Mouse (Mus musculus) hindbrain, postnatal 0 days (tissue): ENCODE measurements at regions not wholly inside any gene's neighbourhood (a gene's known extent, or its start where the extent isn't known, plus 50 kb on each side); places are given as distances from the start of the nearest gene placed in this dataset.

Source experiments
- ATAC-seq: fragments of 200-750 bp; cut with Nextera tagmentation; 2 replicates; pipeline ENCODE4 v1.8.0; 2017; ENCODE audit warnings: mild to moderate bottlenecking, moderate TSS enrichment, moderate library complexity
- DNase-seq: peaks from one replicate; pipeline ENCODE4 v3.0.0-alpha.2; 2015; ENCODE audit warnings: low spot score
- H3K27ac ChIP-seq: fragments of 300-500 bp; sonication (generic); 2 replicates; pipeline ENCODE4 v1.5.1; 2014; ENCODE audit warnings: mild to moderate bottlenecking
- H3K27me3 ChIP-seq: fragments of 300-500 bp; sonication (generic); 2 replicates; pipeline ENCODE4 v1.6.1; 2014; ENCODE audit warnings: low read length, mixed read lengths; ENCODE audit not compliant: insufficient read depth
- H3K36me3 ChIP-seq: fragments of 300-500 bp; sonication (generic); 2 replicates; pipeline ENCODE4 v1.6.1; 2014; ENCODE audit warnings: low read length, mixed read lengths; ENCODE audit not compliant: insufficient read depth
- H3K4me1 ChIP-seq: fragments of 300-500 bp; sonication (generic); 2 replicates; pipeline ENCODE4 v1.6.1; 2014; ENCODE audit warnings: antibody characterized with exemption, low read length, mixed read lengths; ENCODE audit not compliant: insufficient read depth
- H3K4me2 ChIP-seq: fragments of 300-500 bp; sonication (generic); 2 replicates; pipeline ENCODE4 v1.6.1; 2014; ENCODE audit warnings: low read depth, mild to moderate bottlenecking, low read length, moderate library complexity, mixed read lengths
- H3K4me3 ChIP-seq: fragments of 300-500 bp; sonication (generic); 2 replicates; pipeline ENCODE4 v1.5.1; 2014; ENCODE audit warnings: low read length
- H3K9ac ChIP-seq: fragments of 300-500 bp; sonication (generic); replicated peaks from 2 replicates; pipeline ENCODE4 v1.6.1; 2014; ENCODE audit warnings: mild to moderate bottlenecking, low read length, moderate library complexity, mixed read lengths
- H3K9me3 ChIP-seq: fragments of 300-500 bp; sonication (generic); 2 replicates; pipeline ENCODE4 v1.6.1; 2016; ENCODE audit warnings: low read length, mixed read lengths
- CTCF ChIP-seq: IDR thresholded peaks from 2 replicates; pipeline ENCODE4 v1.5.1; 2016; ENCODE audit warnings: antibody characterized with exemption, control low read depth, low read depth
- WGBS: fragments of 180-500 bp; shearing (Covaris S2); extraction: QIAGEN DNeasy Blood & Tissue Kit; methylation state at CpG from one replicate; pipeline ENCODE4 v1.1.7; 2014; 5-methylcytosine and 5-hydroxymethylcytosine counted together

GRCm38 (mm10) chr6:117276850-117277249, 108.5 kb downstream of the Cxcl12 start:
- no peaks in the 10 kb centered on the region for H3K27me3 ChIP-seq
- no peaks in the 10 kb centered on the region for H3K9me3 ChIP-seq
- peaks cover 5% of the 10 kb centered on the region; the same call in 1 of the 2 replicates for H3K4me1 ChIP-seq
- H3K36me3 ChIP-seq = no peaks in the 10 kb centered on the region
- H3K9ac ChIP-seq = no peak overlapping the region
- no peak overlapping the region for H3K4me2 ChIP-seq
- H3K27ac ChIP-seq = no peak overlapping the region
- H3K4me3 ChIP-seq = no peak overlapping the region
- WGBS = 72% methylated on average over 3 of the region's 3 CpGs
- TF ChIP-seq CTCF = no peak
- no peak for ATAC-seq
- no peak for DNase-seq

GRCm38 (mm10) chr6:117279297-117279696, 111.0 kb downstream of the Cxcl12 start:
- Histone ChIP-seq H3K4me3 (no peak overlapping the region), H3K4me2 (no peak overlapping the region), H3K27me3 (no peaks in the 10 kb centered on the region), H3K36me3 (no peaks in the 10 kb centered on the region), H3K9ac (no peak overlapping the region), H3K27ac (peak overlapping the region; percentile 78), H3K9me3 (no peaks in the 10 kb centered on the region), H3K4me1 (peaks cover 5% of the 10 kb centered on the region; the same call in 1 of the 2 replicates)
- TF ChIP-seq CTCF = peak; percentile 28
- ATAC-seq = peak; percentile 69
- peak; percentile 69 for DNase-seq

GRCm38 (mm10) chr6:117279786-117280411, 111.6 kb downstream of the Cxcl12 start:
- Histone ChIP-seq H3K4me1 (peaks cover 5% of the 10 kb centered on the region; the same call in 1 of the 2 replicates), H3K4me3 (no peak overlapping the region), H3K36me3 (no peaks in the 10 kb centered on the region), H3K9me3 (no peaks in the 10 kb centered on the region), H3K9ac (no peak overlapping the region), H3K4me2 (no peak overlapping the region), H3K27ac (peak overlapping the region; percentile 78), H3K27me3 (no peaks in the 10 kb centered on the region)
- no peak for TF ChIP-seq CTCF
- ATAC-seq (peak; percentile 80), DNase-seq (peak; percentile 45)
- 31% methylated on average over 14 of the region's 14 CpGs for WGBS

- Histone ChIP-seq H3K27ac (peak overlapping the region; percentile 78; the same call in 1 of the 2 replicates), H3K4me1 (peaks cover 5% of the 10 kb centered on the region; the same call in 1 of the 2 replicates), H3K4me2 (no peak overlapping the region), H3K27me3 (no peaks in the 10 kb centered on the region), H3K36me3 (no peaks in the 10 kb centered on the region), H3K4me3 (no peak overlapping the region), H3K9me3 (no peaks in the 10 kb centered on the region), H3K9ac (no peak overlapping the region)
- TF ChIP-seq CTCF = no peak
- DNase-seq = no peak
- WGBS = 88% methylated on average over 3 of the region's 3 CpGs
- no peak for ATAC-seq
Measured at GRCm38 (mm10) chr6:117280911-117281310, 112.6 kb downstream of the Cxcl12 start.

- no peak overlapping the region for H3K4me3 ChIP-seq
- WGBS = 76% methylated on average over 3 of the region's 3 CpGs
- H3K36me3 ChIP-seq = no peaks in the 10 kb centered on the region
- H3K4me1 ChIP-seq = peaks cover 5% of the 10 kb centered on the region; the same call in 1 of the 2 replicates
- H3K9me3 ChIP-seq = no peaks in the 10 kb centered on the region
- DNase-seq (no peak), ATAC-seq (no peak)
- H3K27ac ChIP-seq = no peak overlapping the region
- H3K9ac ChIP-seq = no peak overlapping the region
- H3K27me3 ChIP-seq = no peaks in the 10 kb centered on the region
- no peak overlapping the region for H3K4me2 ChIP-seq
- TF ChIP-seq CTCF = no peak
Measured at GRCm38 (mm10) chr6:117283616-117284015, 115.3 kb downstream of the Cxcl12 start.

- Histone ChIP-seq H3K27me3 (no peaks in the 10 kb centered on the region), H3K36me3 (no peaks in the 10 kb centered on the region), H3K4me1 (peaks cover 5% of the 10 kb centered on the region; the same call in 1 of the 2 replicates), H3K27ac (no peak overlapping the region), H3K4me2 (no peak overlapping the region), H3K9ac (no peak overlapping the region), H3K9me3 (no peaks in the 10 kb centered on the region), H3K4me3 (no peak overlapping the region)
- ATAC-seq (no peak), DNase-seq (no peak)
- no peak for TF ChIP-seq CTCF
- WGBS = 75% methylated on average over 5 of the region's 5 CpGs
Measured at GRCm38 (mm10) chr6:117284376-117285106, 116.2 kb downstream of the Cxcl12 start.

GRCm38 (mm10) chr6:117287396-117287795, 119.1 kb downstream of the Cxcl12 start:
- no peak for TF ChIP-seq CTCF
- WGBS = 94% methylated on average over 5 of the region's 5 CpGs
- H3K27ac ChIP-seq = no peak overlapping the region
- H3K4me1 ChIP-seq = no peaks in the 10 kb centered on the region
- no peak overlapping the region for H3K4me3 ChIP-seq
- H3K36me3 ChIP-seq = no peaks in the 10 kb centered on the region
- no peak overlapping the region for H3K4me2 ChIP-seq
- no peaks in the 10 kb centered on the region for H3K27me3 ChIP-seq
- no peaks in the 10 kb centered on the region for H3K9me3 ChIP-seq
- ATAC-seq (no peak), DNase-seq (no peak)
- H3K9ac ChIP-seq = no peak overlapping the region
